Mouse (Mus musculus) cerebellum, adult (tissue): Measurements from ENCODE around the gene Gm9887.

ENCODE experiments used
- ATAC-seq: cut with Nextera tagmentation; 2 replicates; pipeline ENCODE4 v1.9.2; 2017; ENCODE audit warnings: mild to moderate bottlenecking, moderate library complexity, mixed read lengths; ENCODE audit not compliant: insufficient number of reproducible peaks, low FRiP score, low TSS enrichment

Gm9887 gene

GRCm38 (mm10) chr12:69361919-69362318 lies 10.3 kb downstream of the Gm9887 start:
- no peak for ATAC-seq

DNA sequence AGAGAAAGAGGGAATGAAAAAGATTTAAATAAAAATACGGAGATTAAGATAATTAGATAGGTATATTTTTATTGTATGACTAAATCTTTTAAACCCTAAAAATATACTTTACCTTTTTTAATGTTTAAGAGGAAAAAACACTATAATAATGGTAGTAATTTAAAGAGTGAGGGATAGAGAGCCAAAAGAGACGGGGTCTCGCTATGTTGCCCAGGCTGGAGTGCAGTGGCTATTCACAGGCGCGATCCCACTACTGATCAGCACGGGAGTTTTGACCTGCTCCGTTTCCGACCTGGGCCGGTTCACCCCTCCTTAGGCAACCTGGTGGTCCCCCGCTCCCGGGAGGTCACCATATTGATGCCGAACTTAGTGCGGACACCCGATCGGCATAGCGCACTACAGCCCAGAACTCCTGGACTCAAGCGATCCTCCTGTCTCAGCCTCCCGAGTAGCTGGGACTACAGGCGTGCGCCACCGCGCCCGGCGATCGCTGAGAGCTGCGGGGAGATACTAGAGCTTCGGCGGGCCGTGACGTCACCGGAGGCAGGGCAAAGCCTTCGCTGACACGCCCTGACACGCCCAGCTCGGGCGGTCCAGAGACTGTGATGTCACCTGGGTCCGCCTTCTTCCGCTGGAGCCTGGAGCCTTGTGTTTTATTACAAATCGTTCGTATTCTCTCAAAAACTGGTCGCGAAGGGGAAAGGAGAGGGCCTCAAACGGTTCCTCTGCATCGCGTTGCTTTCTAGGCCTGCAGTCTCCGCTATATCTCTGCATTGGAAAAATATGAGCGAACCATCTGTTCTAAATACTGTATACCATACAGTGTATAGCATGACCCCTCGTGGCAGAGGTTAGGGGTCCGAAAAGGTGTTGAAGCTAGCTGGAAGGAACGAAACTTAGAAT lies 11.0 kb downstream of the Gm9887 start:
- peak; percentile 95 for ATAC-seq

DNA sequence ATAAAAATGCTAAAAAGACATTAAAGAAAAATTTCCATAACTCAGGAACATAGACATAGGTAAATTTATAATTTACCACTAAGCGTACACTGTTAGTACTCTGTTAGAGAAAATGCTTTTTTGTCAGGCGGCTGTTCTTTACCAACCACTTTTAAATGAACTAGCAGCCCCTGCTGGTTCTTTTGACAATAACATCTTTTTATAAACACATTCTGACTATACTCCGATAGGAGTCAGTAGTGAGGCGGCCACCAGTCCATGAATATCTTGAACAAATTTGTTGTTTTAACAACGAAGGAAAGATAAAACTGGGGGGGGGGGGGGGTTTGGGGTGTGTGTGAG lies 11.6 kb downstream of the Gm9887 start:
- no peak for ATAC-seq

DNA sequence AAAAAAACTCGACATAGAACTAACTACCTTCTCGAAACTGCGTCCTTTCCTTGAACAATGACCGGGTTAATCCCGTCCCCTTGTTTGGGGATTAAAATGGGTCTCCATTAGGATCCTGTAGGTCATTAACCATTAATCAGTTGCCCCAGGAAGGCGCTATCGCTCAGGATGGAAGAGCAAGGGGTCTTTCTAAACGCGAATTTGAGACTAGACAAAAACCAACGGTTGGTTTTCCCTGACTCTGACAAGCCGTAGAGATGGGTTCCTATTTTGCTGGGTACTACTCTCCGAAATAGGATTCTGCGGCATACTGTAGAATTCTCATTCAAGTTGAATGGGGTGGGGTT lies 15.0 kb downstream of the Gm9887 start:
- no peak for ATAC-seq

DNA sequence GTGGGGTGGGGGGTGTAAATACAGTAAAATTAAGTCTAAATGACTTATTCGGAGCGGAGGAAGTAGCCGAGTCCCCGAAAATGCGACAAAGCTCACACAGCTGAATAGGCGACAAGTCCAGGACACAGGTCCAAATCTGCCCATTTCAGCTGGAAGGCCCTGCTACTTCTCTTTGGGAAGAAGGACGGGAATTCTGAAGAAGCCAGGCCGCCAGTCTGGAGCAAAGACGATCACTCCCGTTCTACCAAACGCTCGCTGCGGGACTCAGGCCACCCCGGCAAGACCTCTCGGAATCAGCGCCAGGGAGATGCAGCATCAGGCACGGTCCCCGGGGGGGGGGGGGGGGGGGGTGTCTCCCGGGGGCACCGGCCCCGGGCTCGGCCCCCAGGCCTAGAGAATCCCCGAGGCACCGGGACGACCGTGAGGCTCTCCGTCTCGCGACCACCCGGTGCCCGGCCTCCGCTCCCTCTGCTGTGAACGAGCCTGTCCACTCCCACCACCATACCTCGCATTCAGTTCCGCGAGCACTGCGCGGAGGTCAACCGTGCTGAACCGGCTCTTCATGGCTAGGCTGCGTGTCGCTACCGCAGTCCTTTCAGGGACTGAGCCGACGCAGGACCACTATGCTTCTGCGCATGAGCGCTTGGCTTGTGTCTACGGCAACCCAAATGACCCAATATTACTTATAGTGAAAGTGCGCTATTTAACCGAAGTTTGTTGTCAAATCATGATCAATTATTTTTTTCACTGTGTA lies 15.5 kb downstream of the Gm9887 start, which contains the start of gene Nemf:
Gene Nemf, minus strand, starts transcription at position 620 of the 754 bp plus-strand sequence.
- ATAC-seq, result peak; percentile 49; the same call in 1 of the 2 replicates

DNA sequence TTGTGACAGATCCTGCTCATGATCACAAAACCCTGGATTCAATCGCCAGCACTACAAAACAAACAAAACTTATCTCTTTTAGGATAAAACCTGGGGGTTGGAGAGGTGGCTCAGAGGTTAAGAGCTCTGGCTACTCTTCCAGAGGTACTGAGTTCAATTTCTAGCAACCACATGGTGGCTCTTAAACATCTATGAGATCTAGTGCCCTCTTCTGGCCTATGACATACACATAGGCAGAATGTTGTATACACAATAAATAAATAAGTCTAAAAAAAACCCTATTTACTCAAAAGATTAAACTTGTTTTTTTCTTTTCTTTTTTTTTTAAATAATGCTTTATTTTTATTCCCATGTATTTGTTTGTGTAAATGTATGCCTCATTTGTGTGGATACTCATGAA lies 20.6 kb downstream of the Gm9887 start:
- ATAC-seq, result no peak

GRCm38 (mm10) chr12:69349928-69350327 lies 22.3 kb downstream of the Gm9887 start:
- no peak for ATAC-seq

DNA sequence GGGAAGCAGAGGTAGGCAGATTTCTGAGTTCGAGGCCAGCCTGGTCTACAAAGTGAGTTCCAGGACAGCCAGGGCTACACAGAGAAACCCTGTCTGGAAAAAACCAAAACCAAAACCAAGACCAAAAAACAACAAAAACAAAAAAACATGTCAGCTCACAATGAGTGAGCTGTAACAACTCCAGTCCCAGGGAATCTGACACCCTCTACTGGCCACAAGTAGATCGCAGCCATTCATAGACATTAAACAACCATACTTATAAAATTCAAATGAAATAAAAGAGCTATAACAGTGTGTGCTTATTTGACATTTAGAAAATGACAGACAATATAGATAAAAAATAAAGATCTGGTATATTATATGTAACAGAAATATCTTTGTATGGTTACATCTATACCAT lies 38.7 kb downstream of the Gm9887 start:
- ATAC-seq, result no peak

- no peak for ATAC-seq
Observed at GRCm38 (mm10) chr12:69332147-69332546, 40.1 kb downstream of the Gm9887 start.

- ATAC-seq, result no peak
Observed at GRCm38 (mm10) chr12:69331187-69331586, 41.1 kb downstream of the Gm9887 start.
